Mouse (Mus musculus): ENCODE results near the gene S1pr5. TPM values are rescaled to one million over a fixed set of nuclear protein-coding genes. Genes with fewer than 3 reads are reported as not detected.
"Not testable (repeated sequence)": the region's sequence is repeated elsewhere in the genome, so short reads cannot be mapped to it uniquely, and the experiment has no call there.

The S1pr5 gene
- total RNA-seq, 2 experiments from 2014 or later: 13.5 to 14.5 TPM

GRCm38 (mm10) chr9:21268305-21268704 lies 20.1 kb upstream of the S1pr5 start:
- DNase-seq (ENCODE audit: low spot score in 2 of 2): no peak

GRCm38 (mm10) chr9:21266889-21267288 lies 18.6 kb upstream of the S1pr5 start:
- DNase-seq (ENCODE audit: low spot score in 2 of 2): no peak

- DNase-seq (ENCODE audit: low spot score in 2 of 2): no peak
These were observed 17.4 kb upstream of the S1pr5 start for GRCm38 (mm10) chr9:21265611-21266010.

- DNase-seq (ENCODE audit: low spot score in 2 of 2): peak; percentile 97
These were observed 16.8 kb upstream of the S1pr5 start, which contains the start of gene Atg4d for GRCm38 (mm10) chr9:21265000-21265561. Gene Atg4d, plus strand, starts transcription at chr9:21265293.

- DNase-seq (ENCODE audit: low spot score in 2 of 2): no peak
These were observed 16.2 kb upstream of the S1pr5 start for GRCm38 (mm10) chr9:21264272-21264999.

GRCm38 (mm10) chr9:21261831-21262230 lies 13.6 kb upstream of the S1pr5 start:
- no peak for DNase-seq (ENCODE audit: low spot score in 2 of 2)

- DNase-seq (ENCODE audit: low spot score in 2 of 2): no peak
These were observed 12.3 kb upstream of the S1pr5 start for GRCm38 (mm10) chr9:21260491-21261040.

- DNase-seq (ENCODE audit: low spot score in 2 of 2): not testable (repeated sequence)
These were observed 8.1 kb upstream of the S1pr5 start for GRCm38 (mm10) chr9:21256349-21256748.

- DNase-seq (ENCODE audit: low spot score in 2 of 2): no peak
These were observed 6.4 kb upstream of the S1pr5 start for GRCm38 (mm10) chr9:21254690-21255089.

- no peak for DNase-seq (ENCODE audit: low spot score in 2 of 2)
These were observed 3.0 kb upstream of the S1pr5 start for GRCm38 (mm10) chr9:21251116-21251735.

- DNase-seq (ENCODE audit: low spot score in 2 of 2): no peak
These were observed 2.3 kb upstream of the S1pr5 start for GRCm38 (mm10) chr9:21250509-21250908.

GRCm38 (mm10) chr9:21249629-21250508 lies 1.6 kb upstream of the S1pr5 start:
- no peak for DNase-seq (ENCODE audit: low spot score in 2 of 2)

- no peak for DNase-seq (ENCODE audit: low spot score in 2 of 2)
These were observed 1.9 kb downstream of the S1pr5 start for GRCm38 (mm10) chr9:21246342-21246741.

- DNase-seq (ENCODE audit: low spot score in 2 of 2): no peak
These were observed 3.1 kb downstream of the S1pr5 start for GRCm38 (mm10) chr9:21245113-21245487.

GRCm38 (mm10) chr9:21244428-21245112 lies 3.7 kb downstream of the S1pr5 start:
- peak in 1 of 2 experiments; percentile 46 for DNase-seq (ENCODE audit: low spot score in 2 of 2)

GRCm38 (mm10) chr9:21243826-21244427 lies 4.3 kb downstream of the S1pr5 start:
- peak in 1 of 2 experiments; percentile 30 for DNase-seq (ENCODE audit: low spot score in 2 of 2)

GRCm38 (mm10) chr9:21241343-21241742 lies 6.9 kb downstream of the S1pr5 start:
- peak; percentile 65 to 91 for DNase-seq (ENCODE audit: low spot score in 2 of 2)

- DNase-seq (ENCODE audit: low spot score in 2 of 2): no peak
These were observed 8.8 kb downstream of the S1pr5 start for GRCm38 (mm10) chr9:21239465-21239848.

GRCm38 (mm10) chr9:21238733-21239464 lies 9.3 kb downstream of the S1pr5 start, which contains the start of gene Keap1:
Gene Keap1, minus strand, starts transcription at chr9:21239361.
- peak; percentile 61 to 76 for DNase-seq (ENCODE audit: low spot score in 2 of 2)

Measured in layer of hippocampus, adult 18-20 months (tissue).